Mouse (Mus musculus) liver, postnatal 0 days (tissue): ENCODE measurements around the gene Ccdc40. TPM values are rescaled to one million over a fixed set of nuclear protein-coding genes. Genes with fewer than 3 reads are reported as not detected.

Experiments used
- ATAC-seq: fragments of 200-750 bp; cut with Nextera tagmentation; 2 replicates; pipeline ENCODE4 v1.8.0; 2017; ENCODE audit warnings: mild to moderate bottlenecking, moderate library complexity
- DNase-seq: peaks from one replicate; pipeline ENCODE4 v3.0.0-alpha.2; 2016
- H3K27ac ChIP-seq: fragments of 300-500 bp; sonication (generic); 2 replicates; pipeline ENCODE4 v1.5.1; 2014; ENCODE audit warnings: antibody characterized with exemption, moderate library complexity, mild to moderate bottlenecking, low read depth
- H3K27me3 ChIP-seq: fragments of 300-500 bp; sonication (generic); 2 replicates; pipeline ENCODE4 v1.6.1; 2014; ENCODE audit warnings: low read length, control low read depth, mixed read lengths; ENCODE audit not compliant: insufficient read depth
- H3K36me3 ChIP-seq: fragments of 300-500 bp; sonication (generic); replicated peaks from 2 replicates; pipeline ENCODE4 v1.6.1; 2014; ENCODE audit warnings: mild to moderate bottlenecking, control low read depth, low read length, moderate library complexity, mixed read lengths; ENCODE audit not compliant: insufficient read depth
- H3K4me1 ChIP-seq: fragments of 300-500 bp; sonication (generic); 2 replicates; pipeline ENCODE4 v1.6.1; 2014; ENCODE audit warnings: antibody characterized with exemption, mild to moderate bottlenecking, control low read depth; ENCODE audit not compliant: insufficient read depth
- H3K4me2 ChIP-seq: fragments of 300-500 bp; sonication (generic); 2 replicates; pipeline ENCODE4 v1.6.1; 2014; ENCODE audit warnings: low read depth, mild to moderate bottlenecking, low read length, moderate library complexity, mixed read lengths
- H3K4me3 ChIP-seq: fragments of 300-500 bp; sonication (generic); 2 replicates; pipeline ENCODE4 v1.5.1; 2014; ENCODE audit warnings: low read depth, low read length
- H3K9ac ChIP-seq: fragments of 300-500 bp; sonication (generic); replicated peaks from 2 replicates; pipeline ENCODE4 v1.6.1; 2014; ENCODE audit warnings: mild to moderate bottlenecking, moderate library complexity
- H3K9me3 ChIP-seq: fragments of 300-500 bp; sonication (generic); 2 replicates; pipeline ENCODE4 v1.6.1; 2016; ENCODE audit warnings: mild to moderate bottlenecking, control low read depth, low read length, mixed read lengths
- CTCF ChIP-seq: sonication (generic); IDR thresholded peaks from 2 replicates; pipeline ENCODE4 v1.5.1; 2016; ENCODE audit warnings: antibody characterized with exemption, low read depth
- EP300 ChIP-seq: IDR thresholded peaks from 2 replicates; pipeline ENCODE4 v1.6.1; 2016; ENCODE audit warnings: antibody characterized with exemption, low read depth, mild to moderate bottlenecking
- WGBS: fragments of 180-500 bp; shearing (Covaris S2); extraction: QIAGEN DNeasy Blood & Tissue Kit; methylation state at CpG from one replicate; pipeline ENCODE4 v1.1.7; 2014; ENCODE audit not compliant: insufficient replicate concordance; 5-methylcytosine and 5-hydroxymethylcytosine counted together
- polyA plus RNA-seq: library from polyadenylated mRNA; unstranded; fragments of >200 nt; fragmentation: Nextera tagmentation; extraction: Ambion mirVana; gene quantifications from 2 replicates; pipeline ENCODE4 v1.2.1, GENCODE M21; 2015

The Ccdc40 gene
- polyA plus RNA-seq, 1 experiment from 2014 or later: 0.95 TPM

DNA sequence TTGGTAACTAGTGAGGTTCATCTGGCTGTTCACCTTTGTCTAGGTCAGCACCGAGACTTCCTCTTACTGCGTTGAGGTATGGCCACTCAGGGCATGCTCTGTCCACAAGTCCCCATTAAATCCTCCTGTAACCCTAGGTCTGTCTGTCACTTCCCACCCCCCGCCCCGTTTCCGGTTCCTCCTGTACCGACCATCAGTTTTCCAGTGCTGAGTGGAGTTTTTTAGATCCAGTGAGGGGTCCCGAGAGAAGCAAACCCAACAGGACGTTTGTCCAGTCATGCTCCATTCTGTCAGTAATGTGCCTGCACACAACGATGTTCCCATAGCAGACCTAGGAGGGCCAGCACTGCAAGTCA is 29.8 kb downstream of the Ccdc40 start:
- Histone ChIP-seq H3K36me3 (no peaks in the 10 kb centered on the region), H3K4me3 (no peak overlapping the region), H3K27me3 (no peaks in the 10 kb centered on the region), H3K4me2 (peak overlapping the region; percentile 56), H3K9ac (no peak overlapping the region), H3K9me3 (no peaks in the 10 kb centered on the region), H3K27ac (0 out of 2 replicates have a peak overlapping the region, but pooled peaks have one; percentile 45), H3K4me1 (peaks cover 3% of the 10 kb centered on the region; the same call in 1 of the 2 replicates)
- 53% methylated on average over 9 of the region's 9 CpGs for WGBS
- DNase-seq: no peak
- no peak for ATAC-seq
- no peak for TF ChIP-seq CTCF
- TF ChIP-seq EP300: no peak

DNA sequence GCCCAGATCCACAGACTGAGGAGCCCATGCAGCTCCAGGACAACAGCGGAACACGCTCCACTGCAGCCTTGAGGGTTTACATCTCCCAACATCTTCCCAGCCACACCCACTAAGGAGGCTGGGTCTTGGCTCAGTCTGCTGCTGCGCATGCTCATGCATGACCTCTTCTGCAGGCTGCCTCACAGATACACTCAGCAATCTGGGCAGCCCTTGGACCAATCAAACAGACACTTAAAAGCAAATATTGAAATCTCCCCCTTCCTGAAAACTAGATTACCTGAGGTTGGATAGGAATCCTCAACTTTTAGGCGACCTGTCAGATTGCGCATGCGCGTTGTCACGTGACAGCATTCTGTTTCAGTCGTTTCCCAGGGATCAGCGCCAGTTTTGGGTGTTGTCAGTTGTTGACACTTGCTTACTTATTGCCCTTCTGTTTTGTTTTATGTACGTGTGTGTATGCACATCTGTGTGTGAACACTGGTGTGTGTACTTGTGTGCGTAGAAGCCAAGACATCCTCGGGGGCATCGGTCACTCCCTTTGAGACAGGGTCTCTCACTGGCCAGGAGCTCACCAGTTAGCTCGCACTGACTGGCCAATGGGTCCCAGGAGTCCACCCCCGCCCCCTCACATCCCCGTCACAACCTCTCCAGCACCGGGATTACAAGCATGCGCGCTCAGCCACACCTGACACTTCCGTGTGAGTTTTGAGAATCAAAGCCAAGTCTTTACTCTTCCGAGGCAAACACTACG is 30.4 kb downstream of the Ccdc40 start:
- no peak for TF ChIP-seq EP300
- no peak for TF ChIP-seq CTCF
- no peaks in the 10 kb centered on the region for H3K27me3 ChIP-seq
- peak overlapping the region; percentile 45; the same call in 1 of the 2 replicates for H3K27ac ChIP-seq

GRCm38 (mm10) chr11:119259977-119260376 is 31.6 kb downstream of the Ccdc40 start:
- TF ChIP-seq CTCF (no peak), EP300 (no peak)
- 90% methylated on average over 8 of the region's 8 CpGs for WGBS
- Histone ChIP-seq H3K4me3 (no peak overlapping the region), H3K4me1 (peaks cover 2% of the 10 kb centered on the region; the same call in 1 of the 2 replicates), H3K9ac (no peak overlapping the region), H3K36me3 (no peaks in the 10 kb centered on the region), H3K27me3 (no peaks in the 10 kb centered on the region), H3K9me3 (no peaks in the 10 kb centered on the region), H3K4me2 (no peak overlapping the region), H3K27ac (no peak overlapping the region)
- DNase-seq (no peak), ATAC-seq (no peak)

More for the DNA sequence above, 30.4 kb downstream of the Ccdc40 start:
- ATAC-seq (peak; percentile 82), DNase-seq (peak; percentile 60)
- no peak overlapping the region for H3K9ac ChIP-seq
- no peaks in the 10 kb centered on the region for H3K36me3 ChIP-seq
- H3K4me1 ChIP-seq: peaks cover 2% of the 10 kb centered on the region; the same call in 1 of the 2 replicates
- peak overlapping the region; percentile 19; the same call in 1 of the 2 replicates for H3K4me3 ChIP-seq
- no peaks in the 10 kb centered on the region for H3K9me3 ChIP-seq
- WGBS: 67% methylated on average over 23 of the region's 23 CpGs
- H3K4me2 ChIP-seq: peak overlapping the region; percentile 56

DNA sequence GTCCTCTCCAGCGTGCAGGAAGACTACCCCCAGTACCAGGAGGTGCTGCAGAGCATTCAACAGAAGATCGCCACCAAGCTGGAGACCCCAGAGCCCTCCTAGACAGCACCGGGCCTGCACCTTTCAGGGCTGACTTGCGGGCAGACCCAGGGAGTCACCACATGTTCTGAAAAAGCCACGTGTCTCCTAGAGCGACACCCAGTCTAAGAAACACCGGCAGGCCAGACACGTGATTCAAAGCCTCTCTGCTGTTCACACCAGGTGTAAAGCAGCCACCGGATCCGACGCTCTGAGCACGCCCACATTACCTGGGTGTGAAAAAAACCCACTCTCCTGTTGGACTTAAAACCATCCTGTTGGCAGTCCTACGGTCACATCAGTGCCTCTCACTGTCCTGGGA is 36.0 kb downstream of the Ccdc40 start:
- H3K9me3 ChIP-seq: no peaks in the 10 kb centered on the region
- H3K4me2 ChIP-seq: no peak overlapping the region
- DNase-seq (no peak), ATAC-seq (no peak)
- 83% methylated on average over 13 of the region's 13 CpGs for WGBS
- no peaks in the 10 kb centered on the region for H3K27me3 ChIP-seq
- no peak for TF ChIP-seq EP300
- TF ChIP-seq CTCF: no peak
- H3K4me3 ChIP-seq: no peak overlapping the region
- no peak overlapping the region for H3K27ac ChIP-seq
- H3K9ac ChIP-seq: no peak overlapping the region
- peaks cover 8% of the 10 kb centered on the region; the same call in 1 of the 2 replicates for H3K4me1 ChIP-seq
- H3K36me3 ChIP-seq: no peaks in the 10 kb centered on the region

- H3K4me3 ChIP-seq: no peak overlapping the region
- H3K9me3 ChIP-seq: no peaks in the 10 kb centered on the region
- ATAC-seq (no peak), DNase-seq (no peak)
- H3K27ac ChIP-seq: no peak overlapping the region
- 64% methylated on average over 7 of the region's 7 CpGs for WGBS
- no peaks in the 10 kb centered on the region for H3K27me3 ChIP-seq
- H3K9ac ChIP-seq: no peak overlapping the region
- H3K4me2 ChIP-seq: no peak overlapping the region
- H3K4me1 ChIP-seq: peaks cover 8% of the 10 kb centered on the region; the same call in 1 of the 2 replicates
- no peak for TF ChIP-seq EP300
- TF ChIP-seq CTCF: no peak
- H3K36me3 ChIP-seq: no peaks in the 10 kb centered on the region; the same call in 1 of the 2 replicates
Measured at GRCm38 (mm10) chr11:119265811-119266210, 37.4 kb downstream of the Ccdc40 start.

DNA sequence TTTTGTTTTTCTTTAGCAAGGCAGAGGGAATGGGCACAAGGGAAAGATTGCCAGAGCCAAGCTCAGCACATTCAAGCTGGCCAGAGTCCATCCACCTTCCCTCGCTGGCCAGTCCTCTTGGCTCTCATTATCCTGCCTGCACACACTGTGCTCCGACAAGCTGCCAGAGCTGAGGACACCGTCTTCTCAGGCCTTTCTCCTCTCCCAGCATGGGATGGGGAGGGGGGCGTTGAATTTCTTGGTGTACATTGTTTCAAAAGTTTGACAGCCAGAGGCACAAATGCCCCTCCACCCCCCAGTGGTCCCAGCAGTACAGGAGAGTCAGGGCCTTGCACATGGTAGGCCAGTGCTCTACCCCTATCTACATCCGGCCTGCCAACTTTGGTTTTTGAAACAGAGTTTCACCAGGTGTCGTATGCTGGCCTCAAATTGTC is 38.9 kb downstream of the Ccdc40 start:
- no peak overlapping the region for H3K9ac ChIP-seq
- no peak for TF ChIP-seq EP300
- TF ChIP-seq CTCF: no peak
- no peaks in the 10 kb centered on the region; the same call in 1 of the 2 replicates for H3K36me3 ChIP-seq
- H3K4me2 ChIP-seq: peak overlapping the region; percentile 92
- H3K4me1 ChIP-seq: peaks cover 8% of the 10 kb centered on the region; the same call in 1 of the 2 replicates
- H3K27ac ChIP-seq: no peak overlapping the region
- DNase-seq (no peak), ATAC-seq (peak; percentile 4; the same call in 1 of the 2 replicates)
- H3K9me3 ChIP-seq: no peaks in the 10 kb centered on the region
- no peaks in the 10 kb centered on the region for H3K27me3 ChIP-seq
- WGBS: 48% methylated on average over 6 of the region's 6 CpGs
- H3K4me3 ChIP-seq: no peak overlapping the region
